Mouse (Mus musculus): ENCODE measurements around the gene Yif1b.

The Yif1b gene

GRCm38 (mm10) chr7:29244732-29245416 lies 6.7 kb downstream of the Yif1b start:
- peak; percentile 71 for DNase-seq (ENCODE audit: low read depth, low spot score)

- no peak for DNase-seq (ENCODE audit: low read depth, low spot score)
Observed at GRCm38 (mm10) chr7:29246015-29246414, 7.9 kb downstream of the Yif1b start.

DNA sequence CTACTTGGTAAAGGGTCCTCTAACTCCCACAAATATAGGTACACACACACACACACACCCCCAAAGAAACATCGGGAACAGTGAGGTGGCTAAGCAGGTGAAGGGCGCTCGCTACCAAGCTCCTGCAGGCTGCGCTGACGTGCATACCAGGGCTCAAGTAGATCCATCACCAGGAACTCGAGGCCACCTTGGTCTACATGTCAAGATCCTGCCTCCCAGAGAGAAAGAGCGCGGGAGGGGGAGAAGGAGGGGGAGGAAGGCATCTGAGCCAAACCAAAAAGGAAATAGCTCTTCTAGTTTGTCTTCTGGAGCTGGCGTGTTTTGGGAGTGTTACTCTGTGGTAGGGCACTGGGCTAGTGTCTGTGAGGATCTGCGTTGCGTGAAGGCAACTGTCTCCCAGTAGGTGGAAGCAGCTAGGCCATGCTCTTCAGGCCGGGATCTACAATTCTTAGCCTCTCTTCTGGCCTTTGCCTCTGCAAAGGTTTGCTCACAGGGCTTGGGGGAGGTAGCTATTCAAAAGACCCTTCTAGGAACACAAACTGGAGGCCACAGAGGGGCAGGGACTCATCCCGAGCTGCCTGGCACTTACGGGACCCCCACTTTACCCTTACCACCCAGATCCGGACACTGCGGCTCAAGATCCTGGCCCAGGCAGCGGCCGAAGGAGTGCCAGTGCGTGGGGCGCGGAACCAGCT lies 8.6 kb downstream of the Yif1b start:
- DNase-seq (ENCODE audit: low read depth, low spot score) = no peak

- DNase-seq (ENCODE audit: low read depth, low spot score) = peak; percentile 85
Observed at GRCm38 (mm10) chr7:29247314-29247700, 9.2 kb downstream of the Yif1b start.

DNA sequence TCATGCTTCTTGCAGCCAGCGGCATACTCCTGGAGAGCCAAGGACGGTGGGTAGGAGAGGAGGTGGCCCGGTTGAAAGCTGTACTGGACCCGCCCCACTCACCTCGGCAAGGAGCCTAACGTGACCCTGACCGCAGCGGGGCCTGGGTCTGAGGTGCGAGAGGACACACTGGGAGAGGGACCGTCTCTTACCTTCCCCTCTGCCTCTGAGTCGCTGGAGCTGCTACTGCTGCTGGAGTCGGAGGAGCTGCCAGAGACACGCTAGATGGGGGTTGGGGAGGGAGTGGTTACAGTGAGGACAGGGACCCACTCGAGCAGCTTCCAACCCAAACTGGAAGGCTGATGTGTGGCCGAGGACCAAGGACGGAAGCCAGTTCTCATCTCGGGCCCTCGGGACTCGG lies 9.6 kb downstream of the Yif1b start:
- DNase-seq (ENCODE audit: low read depth, low spot score) = peak; percentile 27

GRCm38 (mm10) chr7:29248261-29248841 lies 10.2 kb downstream of the Yif1b start, which contains the start of gene 2200002D01Rik:
Gene 2200002D01Rik, minus strand, starts transcription at chr7:29248466.
- DNase-seq (ENCODE audit: low read depth, low spot score) = peak; percentile 61

GRCm38 (mm10) chr7:29251166-29251565 lies 13.0 kb downstream of the Yif1b start:
- DNase-seq (ENCODE audit: low read depth, low spot score) = no peak

- no peak for DNase-seq (ENCODE audit: low read depth, low spot score)
Observed at GRCm38 (mm10) chr7:29253842-29254241, 15.7 kb downstream of the Yif1b start.

DNA sequence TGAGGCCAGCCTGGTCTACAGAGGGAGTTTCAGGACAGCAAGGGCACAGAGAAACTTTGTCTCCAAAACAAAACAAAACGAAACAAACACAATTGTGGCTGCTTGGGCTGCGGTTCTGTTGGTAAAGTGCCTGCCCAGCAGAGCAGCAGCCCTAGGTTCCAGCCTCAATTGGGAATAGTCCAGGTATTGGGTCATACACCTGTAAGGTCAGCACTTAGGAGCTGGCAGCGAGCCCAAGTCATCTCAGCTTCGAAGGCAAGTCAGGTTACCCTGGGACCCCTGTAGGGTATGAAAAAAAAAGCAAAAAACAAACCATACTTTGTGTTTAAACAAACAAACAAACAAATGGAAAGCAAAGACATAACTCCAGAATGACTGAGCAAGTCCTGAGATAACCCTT lies 17.7 kb downstream of the Yif1b start:
- DNase-seq (ENCODE audit: low read depth, low spot score) = no peak

GRCm38 (mm10) chr7:29257368-29257767 lies 19.2 kb downstream of the Yif1b start:
- no peak for DNase-seq (ENCODE audit: low read depth, low spot score)

GRCm38 (mm10) chr7:29259781-29260730 lies 21.9 kb downstream of the Yif1b start:
- DNase-seq (ENCODE audit: low read depth, low spot score) = no peak

DNA sequence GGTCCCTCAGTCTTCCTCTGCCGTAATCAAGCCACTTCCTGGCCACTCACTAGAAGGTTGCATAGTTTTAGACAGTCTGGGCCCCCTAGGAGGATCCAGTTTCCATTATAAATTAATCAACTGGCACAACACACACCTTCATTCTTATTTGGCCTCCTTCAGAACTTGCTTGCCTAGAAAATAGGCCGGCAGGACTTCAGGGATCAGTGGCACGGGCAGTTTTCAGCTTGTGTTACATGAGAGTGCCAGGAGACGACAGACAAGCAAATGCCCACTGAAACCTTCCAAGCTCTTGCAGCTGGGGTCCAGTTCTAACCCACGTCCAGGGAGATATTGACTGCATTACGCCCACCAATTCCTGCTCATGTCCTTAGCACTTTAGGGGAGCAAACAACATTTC lies 24.0 kb downstream of the Yif1b start:
- DNase-seq (ENCODE audit: low read depth, low spot score) = no peak

DNA sequence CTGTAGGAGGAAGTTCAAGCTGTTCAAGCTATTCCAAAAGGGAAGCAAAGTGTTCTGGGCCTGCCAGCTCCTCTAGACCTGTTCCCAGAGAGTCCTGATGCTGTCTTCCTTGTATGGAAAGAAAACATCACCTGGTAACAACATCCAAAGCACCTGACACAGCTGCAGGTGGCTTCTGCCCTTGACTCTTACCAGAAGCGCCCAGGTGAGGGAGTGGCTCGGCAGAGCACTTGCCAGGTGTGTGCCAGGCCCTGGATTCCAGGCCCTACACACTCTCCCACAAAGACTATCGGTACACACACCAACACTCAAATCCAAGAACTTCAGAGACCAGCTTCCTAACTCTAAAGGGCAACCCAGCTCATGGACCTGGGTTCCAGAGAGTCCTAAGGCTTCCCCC lies 25.7 kb downstream of the Yif1b start:
- no peak for DNase-seq (ENCODE audit: low read depth, low spot score)

DNA sequence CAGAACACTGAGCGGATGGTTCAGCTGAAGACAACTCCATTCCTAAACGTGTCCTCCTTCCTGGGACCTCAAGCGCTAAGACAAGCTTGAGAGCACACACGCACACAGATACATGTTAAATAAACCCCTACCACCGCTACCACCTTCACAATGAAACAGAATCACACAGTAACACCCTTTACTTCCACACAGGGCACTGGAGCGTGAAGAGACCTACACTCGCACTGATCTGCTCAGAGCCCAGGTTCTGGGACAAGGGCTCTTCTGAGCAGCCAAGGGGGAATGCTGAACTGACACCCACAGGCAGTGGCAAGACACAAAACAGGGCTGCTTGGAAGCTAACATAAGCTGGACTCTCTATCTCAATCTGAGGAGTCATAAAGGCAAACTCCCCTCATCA lies 27.5 kb downstream of the Yif1b start:
- no peak for DNase-seq (ENCODE audit: low read depth, low spot score)

DNA sequence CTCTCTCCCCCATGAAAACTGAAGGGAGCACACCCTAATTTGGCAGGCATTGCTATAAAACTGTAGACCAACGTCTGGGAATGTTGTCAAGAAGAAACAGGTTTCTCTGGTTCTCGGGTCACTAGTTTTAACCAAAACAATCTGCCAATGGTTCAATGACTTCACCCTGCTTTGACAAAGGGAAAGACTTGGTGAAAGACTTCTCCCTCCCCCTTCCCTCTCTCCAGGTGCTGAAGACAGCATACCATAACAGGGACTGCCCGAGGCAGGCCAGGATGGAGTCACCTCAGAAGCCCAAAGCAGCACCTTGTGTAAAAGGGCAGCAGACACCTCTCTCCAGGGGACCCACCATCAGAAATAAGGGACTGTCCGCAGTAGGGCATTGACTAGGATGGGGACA lies 28.8 kb downstream of the Yif1b start:
- DNase-seq (ENCODE audit: low read depth, low spot score) = no peak

DNA sequence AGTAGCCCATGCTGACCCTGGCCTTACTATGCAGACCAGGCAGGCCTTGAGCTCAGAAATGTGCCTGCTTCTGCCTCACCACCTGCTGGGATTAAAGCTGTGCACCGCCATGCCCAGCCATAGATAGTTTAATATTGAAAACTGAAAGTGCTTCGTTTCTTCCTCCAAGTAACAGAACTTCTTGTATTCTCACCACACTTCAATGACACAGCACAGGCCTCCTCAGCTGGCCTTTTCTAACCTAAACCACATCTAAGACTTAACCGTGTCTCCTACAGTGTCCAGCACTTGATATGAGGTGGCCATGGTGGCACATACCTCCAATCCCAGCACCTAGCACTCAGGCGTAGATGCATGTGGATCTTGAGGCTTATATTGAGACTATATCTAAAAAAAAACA lies 32.3 kb downstream of the Yif1b start:
- no peak for DNase-seq (ENCODE audit: low read depth, low spot score)

GRCm38 (mm10) chr7:29271687-29272465 lies 33.7 kb downstream of the Yif1b start:
- DNase-seq (ENCODE audit: low read depth, low spot score) = no peak

GRCm38 (mm10) chr7:29276715-29277114 lies 38.6 kb downstream of the Yif1b start:
- no peak for DNase-seq (ENCODE audit: low read depth, low spot score)

DNA sequence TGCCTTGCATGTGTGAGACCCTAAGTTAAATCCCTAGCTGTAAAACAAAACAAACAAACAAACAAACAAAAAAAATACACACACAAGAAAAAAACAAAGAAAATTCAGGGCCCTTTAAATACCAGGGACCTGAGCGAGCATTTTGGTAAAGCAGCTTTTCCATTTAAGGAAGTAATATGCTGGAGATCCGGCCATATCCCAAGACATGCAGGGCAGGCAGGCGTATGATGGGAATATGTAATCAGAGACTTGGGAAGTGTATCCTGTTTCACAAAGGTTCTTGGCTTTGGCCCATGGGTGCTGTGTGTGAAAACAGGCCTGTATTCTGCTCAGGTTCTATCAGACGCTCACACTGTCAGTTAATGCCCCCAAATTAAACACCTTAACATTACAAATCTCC lies 39.4 kb downstream of the Yif1b start:
- DNase-seq (ENCODE audit: low read depth, low spot score) = no peak

- no peak for DNase-seq (ENCODE audit: low read depth, low spot score)
Observed at GRCm38 (mm10) chr7:29279261-29279660, 41.1 kb downstream of the Yif1b start.

DNA sequence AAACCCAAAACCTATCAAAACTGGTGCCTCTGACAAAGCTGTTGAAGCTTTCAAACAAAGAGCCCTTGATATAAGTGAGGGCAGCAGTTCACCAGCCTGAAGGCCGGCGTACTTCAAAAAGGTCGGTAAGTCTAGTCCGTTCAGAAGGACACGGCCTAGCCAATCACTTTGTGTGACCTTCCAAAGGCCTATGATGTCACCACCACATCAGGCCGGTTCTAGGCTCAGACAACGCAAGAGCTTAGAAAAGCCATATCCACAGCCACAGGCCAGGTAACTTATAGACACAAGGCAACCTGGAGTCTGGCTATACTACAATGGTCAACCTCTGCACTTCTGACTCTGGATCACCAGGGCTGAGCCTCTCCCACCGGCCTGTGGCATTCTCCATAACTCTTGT lies 41.8 kb downstream of the Yif1b start:
- peak; percentile 43 for DNase-seq (ENCODE audit: low read depth, low spot score)

Measured in ES-CJ7 (cell line).